Mouse (Mus musculus) monocyte, adult 2 months (primary cell): Measurements from ENCODE around the gene Brsk2.
"Not testable (repeated sequence)": the region's sequence is repeated elsewhere in the genome, so short reads cannot be mapped to it uniquely, and the experiment has no call there.

Experiments
- DNase-seq, 2 experiments: peaks; one replicate each; pipeline ENCODE4 v3.0.0; 2022; ENCODE audit warnings: low spot score in 2 of 2, low read depth in 1 of 2

The Brsk2 gene

GRCm38 (mm10) chr7:141948906-141949798 lies at the start of gene Brsk2:
Gene Brsk2 (plus strand): TSS chr7:141949751.
- peak; percentile 7 to 44 for DNase-seq

GRCm38 (mm10) chr7:141901825-141902224 lies 47.7 kb upstream of the Brsk2 start:
- DNase-seq: peak; percentile 4 to 11

GRCm38 (mm10) chr7:141902269-141902729 lies 47.3 kb upstream of the Brsk2 start:
- DNase-seq: peak; percentile 99

GRCm38 (mm10) chr7:141902791-141903190 lies 46.8 kb upstream of the Brsk2 start:
- DNase-seq: no peak

- DNase-seq: no peak
These were observed 41.0 kb upstream of the Brsk2 start for GRCm38 (mm10) chr7:141908591-141908990.

GRCm38 (mm10) chr7:141911305-141911704 lies 38.2 kb upstream of the Brsk2 start:
- peak in 1 of 2 experiments; percentile 4 for DNase-seq

- no peak for DNase-seq
These were observed 31.1 kb upstream of the Brsk2 start, which contains the start of gene Tollip for GRCm38 (mm10) chr7:141918407-141918806. Gene Tollip (minus strand): TSS chr7:141918507.

GRCm38 (mm10) chr7:141924121-141924520 lies 25.4 kb upstream of the Brsk2 start:
- DNase-seq: not testable (repeated sequence)

- peak in 1 of 2 experiments; percentile 29 for DNase-seq
These were observed 24.6 kb upstream of the Brsk2 start for GRCm38 (mm10) chr7:141924917-141925316.

- DNase-seq: no peak
These were observed 20.9 kb upstream of the Brsk2 start for GRCm38 (mm10) chr7:141928642-141929041.

GRCm38 (mm10) chr7:141934128-141934898 lies 15.2 kb upstream of the Brsk2 start:
- DNase-seq: no peak

- DNase-seq: no peak
These were observed 14.6 kb upstream of the Brsk2 start for GRCm38 (mm10) chr7:141934951-141935350.

- DNase-seq: no peak
These were observed 6.1 kb upstream of the Brsk2 start for GRCm38 (mm10) chr7:141943444-141943843.

GRCm38 (mm10) chr7:141945927-141946326 lies 3.6 kb upstream of the Brsk2 start:
- DNase-seq: no peak

GRCm38 (mm10) chr7:141947512-141947911 lies 2.0 kb upstream of the Brsk2 start:
- no peak for DNase-seq

- no peak for DNase-seq
These were observed 1.5 kb upstream of the Brsk2 start for GRCm38 (mm10) chr7:141948045-141948444.

- DNase-seq: no peak
These were observed 200 bp downstream of the Brsk2 start for GRCm38 (mm10) chr7:141949799-141950103.

- DNase-seq: no peak
These were observed 808 bp downstream of the Brsk2 start for GRCm38 (mm10) chr7:141950104-141951013.

GRCm38 (mm10) chr7:141951821-141952220 lies 2.3 kb downstream of the Brsk2 start:
- no peak for DNase-seq

GRCm38 (mm10) chr7:141952920-141953319 lies 3.4 kb downstream of the Brsk2 start:
- DNase-seq: no peak

- DNase-seq: no peak
These were observed 4.1 kb downstream of the Brsk2 start for GRCm38 (mm10) chr7:141953616-141954015.
